Mouse (Mus musculus) embryonic fibroblast, embryonic 13.5 days (primary cell): Measurements from ENCODE around the gene Mpv17. TPM values are rescaled to one million over a fixed set of nuclear protein-coding genes. Genes with fewer than 3 reads are reported as not detected.

Experiments
- H3K27ac ChIP-seq: 2 replicates; pipeline ENCODE4 v1.5.1; 2012; ENCODE audit warnings: low read length, control low read depth, inconsistent platforms; ENCODE audit not compliant: insufficient read depth
- H3K4me1 ChIP-seq: 2 replicates; pipeline ENCODE4 v1.6.1; 2011; ENCODE audit warnings: low read length; ENCODE audit not compliant: control insufficient read depth, insufficient read depth
- H3K4me3 ChIP-seq: 2 replicates; pipeline ENCODE4 v1.5.1; 2011; ENCODE audit warnings: mild to moderate bottlenecking, control low read depth, low read length; ENCODE audit not compliant: insufficient read depth
- CTCF ChIP-seq: IDR thresholded peaks from 2 replicates; pipeline ENCODE4 v1.5.1; 2011; ENCODE audit warnings: mild to moderate bottlenecking, control low read depth, low read length, moderate library complexity, borderline replicate concordance; ENCODE audit not compliant: insufficient read depth
- POLR2A ChIP-seq: IDR thresholded peaks from 2 replicates; pipeline ENCODE4 v1.6.1; 2011; ENCODE audit warnings: low read depth, mild to moderate bottlenecking, control low read depth, low read length, moderate library complexity
- polyA plus RNA-seq: library from polyadenylated mRNA; stranded (reverse); fragments of >200 nt; gene quantifications from 2 replicates; pipeline ENCODE4 v1.2.4, GENCODE M21; 2011; ENCODE audit warnings: low read depth; ENCODE audit not compliant: missing spikeins, insufficient read length

Mpv17 gene
- polyA plus RNA-seq, 1 experiment, result 54.0 TPM

DNA sequence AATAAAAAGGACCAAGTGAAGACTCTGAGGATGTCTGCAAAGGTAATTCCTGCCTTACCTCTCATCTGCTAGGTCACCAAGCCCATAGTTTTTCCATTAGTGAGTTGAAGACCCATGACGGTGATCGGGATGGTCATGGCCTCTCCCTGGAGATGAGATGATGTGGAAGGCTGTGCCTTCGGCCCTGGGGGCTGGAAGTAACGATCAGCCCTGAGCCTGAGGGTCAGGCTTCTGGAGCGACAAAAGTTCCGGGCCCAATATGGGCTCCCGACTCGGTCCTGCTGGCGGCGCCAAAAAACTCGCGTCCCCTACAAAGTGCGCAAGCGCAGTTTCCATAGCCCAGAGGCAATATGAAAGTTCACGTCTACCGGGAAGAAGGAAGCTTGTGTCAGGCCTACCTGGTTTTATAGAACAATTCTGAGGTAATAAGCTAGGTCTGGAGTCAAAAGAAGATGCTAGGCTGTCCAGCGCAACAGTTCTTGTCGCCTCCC lies 46.0 kb downstream of the Mpv17 start, which contains the start of gene Slc30a3:
Slc30a3 (minus strand) TSS at position 238 of the 491 bp plus-strand sequence.
- H3K4me1 ChIP-seq, result no peaks in the 10 kb centered on the region
- TF ChIP-seq POLR2A (no peak), CTCF (no peak)
- no peak within 1 kb of the TSS for H3K27ac ChIP-seq
- H3K4me3 ChIP-seq, result no peak within 1 kb of the TSS

DNA sequence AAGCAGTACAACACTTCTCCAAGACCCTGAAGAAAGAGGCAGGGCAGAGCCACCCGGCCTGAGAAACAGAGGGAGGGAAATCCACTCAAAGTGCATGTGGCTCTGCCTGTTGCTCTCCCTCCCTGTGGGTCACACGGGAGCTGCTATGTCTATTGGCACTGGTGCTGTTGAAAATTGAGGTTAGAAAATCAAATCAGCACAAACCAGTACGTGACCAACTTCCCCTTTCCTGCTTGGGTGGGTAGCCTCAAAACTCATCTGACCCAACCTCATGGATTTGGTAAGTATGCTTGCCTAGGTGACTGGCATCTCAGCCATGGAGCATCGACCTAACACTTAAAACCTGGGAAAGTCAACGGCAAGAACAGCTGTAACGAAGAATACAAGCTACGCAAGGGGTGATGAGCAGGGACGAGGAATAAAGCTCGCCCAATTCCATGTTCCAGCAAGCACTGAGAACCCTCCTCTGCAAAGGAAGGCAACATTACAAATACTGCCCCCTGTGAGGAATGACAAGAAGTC lies 48.2 kb downstream of the Mpv17 start, which contains the start of gene Dnajc5g:
Dnajc5g (plus strand) TSS at position 472 of the 522 bp plus-strand sequence.
- TF ChIP-seq CTCF (no peak), POLR2A (no peak)
- H3K27ac ChIP-seq, result no peak within 1 kb of the TSS
- H3K4me1 ChIP-seq, result no peaks in the 10 kb centered on the region
- H3K4me3 ChIP-seq, result no peak within 1 kb of the TSS

GRCm38 (mm10) chr5:31095711-31096480 lies 58.2 kb downstream of the Mpv17 start:
- Histone ChIP-seq H3K4me1 (no peaks in the 10 kb centered on the region), H3K4me3 (no peak overlapping the region), H3K27ac (no peak overlapping the region)
- TF ChIP-seq CTCF (no peak), POLR2A (no peak)

- Histone ChIP-seq H3K4me3 (0 out of 2 replicates have a peak overlapping the region, but pooled peaks have one; percentile 8), H3K27ac (no peak overlapping the region), H3K4me1 (no peaks in the 10 kb centered on the region)
- no peak for TF ChIP-seq CTCF
- TF ChIP-seq POLR2A, result no peak
Observed at GRCm38 (mm10) chr5:31094799-31095691, 59.0 kb downstream of the Mpv17 start.

DNA sequence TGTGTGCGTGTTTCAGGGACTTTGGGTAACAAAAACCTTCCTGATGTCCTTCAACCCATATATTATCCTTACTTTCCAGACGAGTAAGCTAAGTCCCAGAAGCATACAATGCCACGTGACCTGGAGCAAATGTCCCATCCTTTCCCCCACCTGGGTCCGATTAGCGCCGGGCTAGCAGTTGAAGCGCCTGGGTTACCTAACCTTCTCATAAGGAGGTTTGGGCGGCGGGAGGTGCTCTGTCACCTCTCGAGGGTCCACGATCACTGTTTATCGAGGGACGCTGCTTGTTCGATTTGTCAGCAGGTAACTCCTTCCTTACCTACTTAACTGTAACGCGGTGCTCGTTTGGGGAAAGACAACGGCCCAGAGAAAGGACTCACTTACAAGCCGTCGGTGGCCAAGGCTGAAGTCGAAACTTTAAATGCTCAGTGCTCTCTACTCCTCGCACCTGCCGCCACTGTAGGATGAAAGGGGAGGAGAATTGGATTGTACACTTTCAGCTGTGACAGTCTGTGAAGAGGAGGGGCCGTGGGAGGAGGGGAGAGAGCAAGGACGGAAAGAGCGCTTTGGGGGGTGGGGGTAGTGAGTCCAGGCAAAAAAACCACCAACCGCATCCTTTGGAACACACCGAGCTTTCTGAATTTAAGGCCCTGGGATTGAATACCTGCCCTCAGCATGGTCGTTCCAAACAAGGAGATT lies 59.8 kb downstream of the Mpv17 start:
- Histone ChIP-seq H3K27ac (no peak overlapping the region), H3K4me1 (no peaks in the 10 kb centered on the region), H3K4me3 (no peak overlapping the region)
- TF ChIP-seq POLR2A (no peak), CTCF (no peak)

- TF ChIP-seq CTCF (no peak), POLR2A (no peak)
Observed at GRCm38 (mm10) chr5:31093151-31094041, 60.7 kb downstream of the Mpv17 start.

DNA sequence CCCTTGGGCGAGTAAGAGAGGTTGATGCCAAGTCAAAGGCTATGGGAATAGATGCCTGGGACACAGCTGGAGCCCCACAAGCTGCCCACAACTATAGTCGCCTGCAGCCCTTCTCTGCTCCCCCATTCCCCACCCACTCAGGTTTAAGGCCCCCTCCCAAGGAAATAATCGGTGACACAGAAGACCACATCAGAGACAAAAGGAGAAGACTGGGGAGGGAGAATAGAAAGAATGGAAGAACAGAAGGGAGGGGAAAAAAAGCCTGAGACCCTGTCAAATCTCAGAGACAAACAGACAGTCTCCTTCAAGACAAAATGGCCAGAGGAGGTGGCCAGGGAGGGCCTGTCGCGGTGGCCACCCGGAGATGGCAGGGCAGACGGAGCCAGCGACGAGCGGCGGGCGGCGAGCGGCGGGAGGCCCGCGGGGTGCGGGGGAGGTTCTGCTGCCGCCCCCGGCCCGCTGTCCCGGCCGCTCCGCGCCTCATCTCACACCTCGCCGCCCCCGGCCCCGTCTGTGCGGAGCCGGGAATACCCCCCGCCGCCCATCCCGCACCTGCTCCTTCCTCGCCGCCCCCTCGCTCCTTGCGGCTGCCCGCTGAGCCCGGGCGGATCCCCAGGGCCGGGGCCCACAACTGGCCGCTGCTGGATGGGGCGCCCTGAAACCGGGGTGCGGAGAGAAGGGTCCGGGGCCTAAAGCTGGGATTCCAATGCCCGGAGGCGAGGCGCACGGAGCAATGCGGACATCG lies 61.6 kb downstream of the Mpv17 start:
- Histone ChIP-seq H3K27ac (no peak overlapping the region), H3K4me3 (no peak overlapping the region), H3K4me1 (0 out of 2 replicates have a peak, but pooled peaks cover under 1% of the 10 kb centered on the region)
- TF ChIP-seq POLR2A (no peak), CTCF (no peak)

More at GRCm38 (mm10) chr5:31093151-31094041, 60.7 kb downstream of the Mpv17 start:
- H3K4me1 ChIP-seq, result no peaks in the 10 kb centered on the region
- peak overlapping the region; percentile 9; the same call in 1 of the 2 replicates for H3K4me3 ChIP-seq
- H3K27ac ChIP-seq, result no peak overlapping the region

Other genes with a start within 250 kb of the Mpv17 start
- 335 and 354 TPM in 2 replicates for gene Ost4, start 246.5 kb downstream of the Mpv17 start, polyA plus RNA-seq
- gene Emilin1, start 240.8 kb downstream of the Mpv17 start, polyA plus RNA-seq, result 85.9 and 98.0 TPM in 2 replicates
- 11.4 and 12.4 TPM in 2 replicates for gene Khk, start 232.8 kb downstream of the Mpv17 start, polyA plus RNA-seq
- gene Cgref1, start 208.7 kb downstream of the Mpv17 start, polyA plus RNA-seq, result 14.4 and 16.9 TPM in 2 replicates
- gene Preb, start 193.9 kb downstream of the Mpv17 start, polyA plus RNA-seq, result 91.6 and 95.3 TPM in 2 replicates
- gene Tcf23, start 185.6 kb downstream of the Mpv17 start, polyA plus RNA-seq, result not detected in 2 replicates
- 97.2 and 110 TPM in 2 replicates for gene Atraid, start 105.9 kb downstream of the Mpv17 start, polyA plus RNA-seq
- gene Slc5a6, start 105.3 kb downstream of the Mpv17 start, polyA plus RNA-seq, result 3.3 and 6.2 TPM in 2 replicates
- 32.6 and 39.5 TPM in 2 replicates for gene Cad, start 99.5 kb downstream of the Mpv17 start, polyA plus RNA-seq
- not detected in 2 replicates for gene Dnajc5g, start 48.0 kb downstream of the Mpv17 start, polyA plus RNA-seq
- not detected in 2 replicates for gene Slc30a3, start 46.0 kb downstream of the Mpv17 start, polyA plus RNA-seq
- not detected in 2 replicates for gene Trim54, start 37.5 kb downstream of the Mpv17 start, polyA plus RNA-seq
- gene Ucn, start 15.4 kb downstream of the Mpv17 start, polyA plus RNA-seq, result not detected in 2 replicates
- gene Gm29609, start 25.7 kb upstream of the Mpv17 start, polyA plus RNA-seq, result 2.7 and 3.8 TPM in 2 replicates
- 51.0 and 69.2 TPM in 2 replicates for gene Gtf3c2, start 25.9 kb upstream of the Mpv17 start, polyA plus RNA-seq
- 91.9 and 113 TPM in 2 replicates for gene Snx17, start 39.0 kb upstream of the Mpv17 start, polyA plus RNA-seq
- gene Eif2b4, start 39.2 kb upstream of the Mpv17 start, polyA plus RNA-seq, result 19.8 and 21.6 TPM in 2 replicates
- 18.6 and 20.3 TPM in 2 replicates for gene Zfp513, start 48.1 kb upstream of the Mpv17 start, polyA plus RNA-seq
- 131 and 132 TPM in 2 replicates for gene Ppm1g, start 66.4 kb upstream of the Mpv17 start, polyA plus RNA-seq
- 93.5 and 115 TPM in 2 replicates for gene Nrbp1, start 86.6 kb upstream of the Mpv17 start, polyA plus RNA-seq
- gene Gm9970, start 87.0 kb upstream of the Mpv17 start, polyA plus RNA-seq, result not detected in 2 replicates
- 0.81 and 1.4 TPM in 2 replicates for gene Krtcap3, start 97.4 kb upstream of the Mpv17 start, polyA plus RNA-seq
- 37.4 and 37.6 TPM in 2 replicates for gene Ift172, start 136.9 kb upstream of the Mpv17 start, polyA plus RNA-seq
- gene Fndc4, start 141.8 kb upstream of the Mpv17 start, polyA plus RNA-seq, result 25.2 and 34.0 TPM in 2 replicates
- gene Gckr, start 143.2 kb upstream of the Mpv17 start, polyA plus RNA-seq, result not detected in 2 replicates